8 mouse cellular contexts compared by ENCODE assay signal in the genomic region with DNA sequence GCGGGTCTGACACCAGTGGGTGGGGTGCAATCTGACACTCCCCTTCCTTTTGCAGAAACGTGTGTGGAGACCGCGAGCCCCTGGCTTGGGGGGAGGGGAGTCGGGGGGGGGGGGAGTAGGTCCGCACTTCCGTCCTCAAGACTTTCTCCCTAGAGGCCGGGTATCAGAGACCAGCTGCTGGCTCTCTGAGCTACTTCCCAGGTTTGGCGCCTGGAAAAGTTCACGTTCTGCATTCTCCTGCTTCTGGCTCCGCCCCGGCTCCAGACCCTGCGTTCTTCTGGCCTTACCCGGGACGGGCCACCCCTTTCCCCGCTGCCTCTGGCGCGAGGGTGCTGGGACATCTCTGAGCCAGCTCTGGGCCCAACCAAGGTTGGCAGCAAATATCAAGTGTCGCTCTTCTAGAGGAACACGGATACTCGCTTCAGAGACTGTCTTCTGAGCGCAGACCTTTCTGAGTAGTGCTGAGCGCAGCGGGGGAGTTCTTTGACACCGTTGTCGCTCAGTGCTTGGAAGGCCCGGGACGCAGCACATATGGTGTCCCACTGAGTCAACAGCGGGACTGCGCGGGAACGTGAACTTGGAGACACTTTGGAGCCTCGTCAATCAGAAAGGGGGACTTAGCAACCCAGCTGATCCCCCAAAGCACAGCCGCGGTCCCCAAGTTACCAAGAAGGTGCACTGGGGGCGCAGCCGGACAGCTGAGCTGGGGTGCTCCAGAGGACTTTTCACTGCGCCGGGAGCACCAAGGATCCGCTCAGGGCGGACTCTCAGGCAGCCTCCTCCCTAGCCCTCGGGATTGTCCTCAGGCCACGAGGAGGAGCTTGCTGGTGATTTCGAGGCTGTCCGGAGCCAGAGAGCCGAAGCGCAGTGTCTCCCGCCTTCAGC. TPM values are rescaled to one million over a fixed set of nuclear protein-coding genes. Genes with fewer than 3 reads are reported as not detected.
A peak's percentile ranks its signal among the peaks of the same experiment; 100 is the strongest.
DNase-seq lines count a peak whose midpoint lies in the region; ATAC-seq and TF ChIP-seq lines count a peak whose summit lies in the region.

TSS of gene Arhgap6 (plus strand) at position 126 of the 885 bp plus-strand sequence.

- no peaks in the 10 kb centered on the region for H3K4me1 ChIP-seq in G1E (ENCODE audit: insufficient read depth, low read depth, low read length)
- H3K4me1 ChIP-seq in hindbrain, embryonic 11.5 days (replicated peaks; ENCODE audit: control insufficient read depth, insufficient read depth, low read length) = no peaks in the 10 kb centered on the region
- H3K4me1 ChIP-seq in midbrain, embryonic 13.5 days (replicated peaks) = peaks cover 5% of the 10 kb centered on the region; the same call in 1 of the 2 replicates

- 16% methylated on average over 39 of the region's 48 CpGs for WGBS in hindbrain, embryonic 11.5 days
- WGBS in midbrain, embryonic 13.5 days = 20% methylated on average over 42 of the region's 48 CpGs

- no peak for TF ChIP-seq CTCF in G1E (IDR thresholded peaks at IDR 0.05; ENCODE audit: low read depth, low read length)

- no peaks in the 10 kb centered on the region for H3K36me3 ChIP-seq in G1E (replicated peaks)
- H3K36me3 ChIP-seq in hindbrain, embryonic 11.5 days (ENCODE audit: control insufficient read depth, insufficient read depth, low read length) = no peaks in the 10 kb centered on the region
- H3K36me3 ChIP-seq in midbrain, embryonic 13.5 days = no peaks in the 10 kb centered on the region

- H3K27me3 ChIP-seq in G1E (ENCODE audit: insufficient read depth, low read length) = peaks cover 18% of the 10 kb centered on the region; the same call in 1 of the 2 replicates
- H3K27me3 ChIP-seq in hindbrain, embryonic 11.5 days (ENCODE audit: control insufficient read depth, insufficient read depth, low read length) = peaks cover 27% of the 10 kb centered on the region
- H3K27me3 ChIP-seq in midbrain, embryonic 13.5 days = peaks cover 62% of the 10 kb centered on the region

- no peak within 1 kb of the TSS for H3K9ac ChIP-seq in hindbrain, embryonic 11.5 days (ENCODE audit: low read depth, low read length)
- H3K9ac ChIP-seq in midbrain, embryonic 13.5 days (replicated peaks) = 0 out of 2 replicates have a peak within 1 kb of the TSS, but pooled peaks have one; percentile 23

- no peak within 1 kb of the TSS for H3K4me3 ChIP-seq in G1E (ENCODE audit: low read depth, low read length)
- H3K4me3 ChIP-seq in hindbrain, embryonic 11.5 days (ENCODE audit: low read depth, low read length) = peak within 1 kb of the TSS; percentile 38
- peak within 1 kb of the TSS; percentile 43 for H3K4me3 ChIP-seq in midbrain, embryonic 13.5 days (replicated peaks)

- H3K4me2 ChIP-seq in hindbrain, embryonic 11.5 days (replicated peaks; ENCODE audit: low read depth, low read length) = peak within 1 kb of the TSS; percentile 71
- H3K4me2 ChIP-seq in midbrain, embryonic 13.5 days (replicated peaks) = peak within 1 kb of the TSS; percentile 81

- no peak within 1 kb of the TSS for H3K27ac ChIP-seq in hindbrain, embryonic 11.5 days (ENCODE audit: low read depth, low read length)
- no peak within 1 kb of the TSS for H3K27ac ChIP-seq in midbrain, embryonic 13.5 days

- DNase-seq in G1E (ENCODE audit: low spot score) = no peak
- peak; percentile 30 for DNase-seq in adrenal gland, postnatal 14 days
- peak; percentile 61 for DNase-seq in gastrocnemius, adult 18-20 months (ENCODE audit: low spot score)
- DNase-seq in hindbrain, embryonic 11.5 days (ENCODE audit: low spot score) = peak; percentile 49
- DNase-seq in liver = peak; percentile 13
- peak; percentile 31 to 62 for DNase-seq in urinary bladder, postnatal 4 days (ENCODE audit: low spot score in 2 of 2)
- DNase-seq in layer of hippocampus, postnatal 14 days (ENCODE audit: low spot score in 2 of 2) = no peak

- no peaks in the 10 kb centered on the region for H3K9me3 ChIP-seq in G1E (replicated peaks)
- H3K9me3 ChIP-seq in hindbrain, embryonic 11.5 days (ENCODE audit: control insufficient read depth, low read length) = no peaks in the 10 kb centered on the region
- no peaks in the 10 kb centered on the region for H3K9me3 ChIP-seq in midbrain, embryonic 13.5 days

- no peak for ATAC-seq in G1E (ENCODE audit: extremely low read depth, insufficient number of reproducible peaks, low FRiP score, poor library complexity, severe bottlenecking)
- ATAC-seq in hindbrain, embryonic 11.5 days (ENCODE audit: low FRiP score) = peak; percentile 74
- ATAC-seq in midbrain, embryonic 13.5 days = peak; percentile 77

RNA-seq across cellular contexts. Expression of gene Arhgap6, which starts in this region (rescaled TPM):
- total RNA-seq in G1E (2014; fragmentation: Nextera tagmentation) (75.3 and 85.2 TPM in 2 replicates), G1E (2017) (44.3 and 54.9 TPM in 2 replicates)
- polyA plus RNA-seq in G1E (2012) = 22.1 and 25.8 TPM in 2 replicates
- 2.2 and 2.4 TPM in 2 replicates for total RNA-seq in adrenal gland, postnatal 14 days (2021)
- 1 to 10 TPM; 3.1 to 3.4 TPM for total RNA-seq in gastrocnemius, adult 18-20 months (2021)
- polyA plus RNA-seq in hindbrain, embryonic 11.5 days (2014; fragmentation: Nextera tagmentation; extraction: Ambion mirVana) = 0.95 and 1.3 TPM in 2 replicates
- polyA plus RNA-seq in midbrain, embryonic 13.5 days (2015; fragmentation: Nextera tagmentation; extraction: Ambion mirVana) = 0.66 and 0.82 TPM in 2 replicates
- total RNA-seq in layer of hippocampus, postnatal 14 days (2021) = 1 to 10 TPM; 1.8 to 1.9 TPM

Comparison
In these comparisons a context has a peak if more than half of its experiments do, and no peak if none do; other contexts are left out.
1. RNA of gene Arhgap6 (total RNA-seq): 44.3 to 85.2 TPM in G1E; 3.1 to 3.4 TPM in gastrocnemius, adult 18-20 months, 2.2 to 2.4 TPM in adrenal gland, postnatal 14 days and 1.8 to 1.9 TPM in layer of hippocampus, postnatal 14 days; every median in the first group is over 10 times any median in the second.
2. Peak in ATAC-seq, H3K4me3 ChIP-seq, H3K9ac ChIP-seq and H3K4me2 ChIP-seq in midbrain, embryonic 13.5 days; RNA of the gene not detected or under 1 TPM.
3. DNase-seq: peak in adrenal gland, postnatal 14 days (single experiment), gastrocnemius, adult 18-20 months (single experiment), hindbrain, embryonic 11.5 days (single experiment), liver (single experiment) and urinary bladder, postnatal 4 days (2 of 2); none in G1E (single experiment) and layer of hippocampus, postnatal 14 days (0 of 2).